Mouse (Mus musculus) lung, postnatal 0 days (tissue): ENCODE measurements around the gene Atp5g1.

ENCODE experiments used
- CTCF ChIP-seq: IDR thresholded peaks from 2 replicates; pipeline ENCODE4 v1.5.1; 2016; ENCODE audit warnings: antibody characterized with exemption, mild to moderate bottlenecking
- EP300 ChIP-seq: IDR thresholded peaks from 2 replicates; pipeline ENCODE4 v1.6.1; 2016; ENCODE audit warnings: antibody characterized with exemption, mild to moderate bottlenecking, control low read depth

GRCm38 (mm10) chr11:96044803-96045567, 30.5 kb downstream of the Atp5g1 start:
- no peak for TF ChIP-seq EP300
- TF ChIP-seq CTCF: no peak
